Mouse (Mus musculus) liver, adult 2 months (tissue): ENCODE data around the gene Gm266.

Experiments used
- CTCF ChIP-seq: fragments of 200-500 bp; IDR thresholded peaks from 2 replicates; pipeline ENCODE4 v1.5.1; 2011; ENCODE audit warnings: low read depth, low read length, control low read depth
- POLR2A ChIP-seq: fragments of 200-500 bp; IDR thresholded peaks from 2 replicates; pipeline ENCODE4 v1.6.1; 2011; ENCODE audit warnings: low read length, control low read depth; ENCODE audit not compliant: insufficient read depth; ENCODE audit errors: extremely low read depth

GRCm38 (mm10) chr12:111436170-111436569 lies 49.5 kb downstream of the Gm266 start:
- TF ChIP-seq CTCF (no peak), POLR2A (no peak)
